Mouse (Mus musculus): ENCODE data around the gene Catspere2.

Gene Catspere2

GRCm38 (mm10) chr1:178219166-178220077 is 236.2 kb downstream of the Catspere2 start:
- no peak for DNase-seq (ENCODE audit: inconsistent ontology term)

Data from Muller cell, postnatal 12 days (primary cell).